Mouse (Mus musculus) spleen, adult 2 months (tissue): ENCODE results near the gene 1110004F10Rik.

Source experiments
- CTCF ChIP-seq: fragments of 200-500 bp; IDR thresholded peaks from 2 replicates; pipeline ENCODE4 v1.5.1; 2011; ENCODE audit warnings: mild to moderate bottlenecking, inconsistent platforms; ENCODE audit not compliant: insufficient read depth, insufficient read length, insufficient replicate concordance; ENCODE audit errors: extremely low read depth
- POLR2A ChIP-seq: fragments of 200-500 bp; IDR thresholded peaks from 2 replicates; pipeline ENCODE4 v1.6.1; 2011; ENCODE audit warnings: low read depth, low read length, inconsistent platforms

- TF ChIP-seq CTCF (no peak), POLR2A (no peak)
Observed at GRCm38 (mm10) chr7:116034282-116034758, 4.9 kb upstream of the 1110004F10Rik start.
